Comparison of ENCODE assay signal across 36 mouse cellular contexts in genomic region chr5:150056056-150056455, GRCm38 (mm10). TPM values are rescaled to one million over a fixed set of nuclear protein-coding genes. Genes with fewer than 3 reads are reported as not detected.
DNase-seq lines count a peak whose midpoint lies in the region; ATAC-seq and TF ChIP-seq lines count a peak whose summit lies in the region.
"Had no signal": no experiment of that assay in that cellular context is flagged by ENCODE, and none has a peak within 500 bp of the region (broad histone marks: within the 10 kb centered on the region; RNA-seq: fewer than 3 reads in every experiment).

No protein-coding gene starts in this region.

- no peak overlapping the region for H3K9ac ChIP-seq in kidney, postnatal 0 days (ENCODE audit: low read depth, low read length)
- no peak overlapping the region for H3K9ac ChIP-seq in neural tube, embryonic 13.5 days
- H3K9ac ChIP-seq in neural tube, embryonic 15.5 days (replicated peaks), result no peak overlapping the region
- H3K9ac ChIP-seq: heart, embryonic 13.5 days; hindbrain, embryonic 15.5 days; intestine, embryonic 15.5 days; limb, embryonic 12.5 days; liver, embryonic 15.5 days; lung, embryonic 14.5 days had no signal

- H3K9me3 ChIP-seq in heart, embryonic 10.5 days, result peaks cover 1% of the 10 kb centered on the region; the same call in 1 of the 2 replicates
- H3K9me3 ChIP-seq in kidney, postnatal 0 days (replicated peaks; ENCODE audit: low read length), result no peaks in the 10 kb centered on the region
- 0 out of 2 replicates have a peak, but pooled peaks cover 4% of the 10 kb centered on the region for H3K9me3 ChIP-seq in neural tube, embryonic 13.5 days
- no peaks in the 10 kb centered on the region for H3K9me3 ChIP-seq in neural tube, embryonic 15.5 days (replicated peaks)
- H3K9me3 ChIP-seq: hindbrain, embryonic 15.5 days; intestine, embryonic 15.5 days; liver, embryonic 15.5 days had no signal

- no peak overlapping the region for H3K4me3 ChIP-seq in heart, embryonic 10.5 days
- H3K4me3 ChIP-seq in kidney, postnatal 0 days (replicated peaks; ENCODE audit: low read depth, low read length), result no peak overlapping the region
- no peak overlapping the region for H3K4me3 ChIP-seq in kidney, adult 2 months (ENCODE audit: insufficient read depth, low read depth, low read length)
- no peak overlapping the region for H3K4me3 ChIP-seq in neural tube, embryonic 13.5 days
- H3K4me3 ChIP-seq in neural tube, embryonic 15.5 days (replicated peaks), result no peak overlapping the region
- H3K4me3 ChIP-seq: heart, adult 2 months; heart, embryonic 13.5 days; hindbrain, embryonic 10.5 days; hindbrain, embryonic 15.5 days; intestine, embryonic 15.5 days; limb, embryonic 12.5 days; liver, embryonic 15.5 days; midbrain, embryonic 10.5 days; myocyte had no signal

- DNase-seq in heart, embryonic 10.5 days (ENCODE audit: low spot score), result peak; percentile 56
- DNase-seq in heart, adult 18-20 months, result no peak
- DNase-seq in kidney, postnatal 0 days (ENCODE audit: low spot score), result peak; percentile 70
- DNase-seq in kidney, adult 2 months, result no peak
- no peak for DNase-seq in retina, postnatal 1 day
- DNase-seq: adrenal gland, adult 2 months; adrenal gland, postnatal 36 days; cerebellum, adult 2 months; cerebellum, postnatal 36 days; gastrocnemius, postnatal 25 days; heart, adult 2 months; heart, postnatal 10 days; layer of hippocampus, adult 9-11 months; lung, embryonic 14.5 days; lung, postnatal 14 days; right cerebral cortex, postnatal 4 days; thymus, adult 2 months; thymus, postnatal 36 days had no signal

- no peaks in the 10 kb centered on the region for H3K36me3 ChIP-seq in heart, embryonic 10.5 days
- no peaks in the 10 kb centered on the region for H3K36me3 ChIP-seq in kidney, postnatal 0 days (ENCODE audit: insufficient read depth, low read length)
- no peaks in the 10 kb centered on the region for H3K36me3 ChIP-seq in kidney, adult 2 months (ENCODE audit: control insufficient read depth, insufficient read depth, low read length)
- no peaks in the 10 kb centered on the region for H3K36me3 ChIP-seq in neural tube, embryonic 13.5 days
- H3K36me3 ChIP-seq in neural tube, embryonic 15.5 days, result no peaks in the 10 kb centered on the region
- H3K36me3 ChIP-seq: heart, embryonic 13.5 days; hindbrain, embryonic 10.5 days; hindbrain, embryonic 15.5 days; intestine, embryonic 15.5 days; limb, embryonic 12.5 days; liver, embryonic 15.5 days; midbrain, embryonic 10.5 days had no signal

- no peak for TF ChIP-seq CTCF in kidney, postnatal 0 days (IDR thresholded peaks at IDR 0.05; ENCODE audit: low read depth)
- no peak for TF ChIP-seq CTCF in kidney, adult 2 months (conservative IDR thresholded peaks at IDR 0.05; ENCODE audit: insufficient read depth, insufficient read length, low read depth, low read length)

- no peak overlapping the region for H3K27ac ChIP-seq in heart, embryonic 10.5 days
- H3K27ac ChIP-seq in kidney, postnatal 0 days, result no peak overlapping the region
- no peak overlapping the region for H3K27ac ChIP-seq in kidney, adult 2 months (ENCODE audit: insufficient read depth, low read depth, low read length)
- H3K27ac ChIP-seq in neural tube, embryonic 13.5 days (replicated peaks), result no peak overlapping the region
- H3K27ac ChIP-seq in neural tube, embryonic 15.5 days (replicated peaks), result no peak overlapping the region
- H3K27ac ChIP-seq: heart, adult 2 months; heart, embryonic 13.5 days; hindbrain, embryonic 10.5 days; hindbrain, embryonic 15.5 days; intestine, embryonic 15.5 days; limb, embryonic 12.5 days; liver, embryonic 15.5 days; midbrain, embryonic 10.5 days; stomach, postnatal 0 days had no signal

- no peak for TF ChIP-seq POLR2A in kidney, adult 2 months (IDR thresholded peaks at IDR 0.05; ENCODE audit: low read depth, low read length)

- WGBS in heart, embryonic 10.5 days, result 84% methylated on average over 5 of the region's 5 CpGs
- 49% methylated on average over 5 of the region's 5 CpGs for WGBS in kidney, postnatal 0 days
- WGBS in kidney, adult 2 months, result 51% methylated on average over 5 of the region's 5 CpGs
- 57% methylated on average over 5 of the region's 5 CpGs for WGBS in neural tube, embryonic 13.5 days
- WGBS in neural tube, embryonic 15.5 days, result 51% methylated on average over 5 of the region's 5 CpGs

- no peaks in the 10 kb centered on the region for H3K27me3 ChIP-seq in heart, embryonic 10.5 days (ENCODE audit: insufficient read depth, poor library complexity, severe bottlenecking)
- no peaks in the 10 kb centered on the region for H3K27me3 ChIP-seq in kidney, postnatal 0 days (ENCODE audit: insufficient read depth, low read length)
- no peaks in the 10 kb centered on the region for H3K27me3 ChIP-seq in kidney, adult 2 months (replicated peaks; ENCODE audit: control insufficient read depth, insufficient read depth, low read length)
- H3K27me3 ChIP-seq in neural tube, embryonic 13.5 days, result no peaks in the 10 kb centered on the region
- no peaks in the 10 kb centered on the region for H3K27me3 ChIP-seq in neural tube, embryonic 15.5 days (replicated peaks)
- H3K27me3 ChIP-seq: heart, embryonic 13.5 days; hindbrain, embryonic 15.5 days; intestine, embryonic 15.5 days; limb, embryonic 12.5 days; liver, embryonic 15.5 days had no signal

- H3K4me1 ChIP-seq in heart, embryonic 10.5 days, result no peaks in the 10 kb centered on the region
- no peaks in the 10 kb centered on the region for H3K4me1 ChIP-seq in kidney, postnatal 0 days (replicated peaks; ENCODE audit: insufficient read depth, low read length)
- no peaks in the 10 kb centered on the region for H3K4me1 ChIP-seq in kidney, adult 2 months (ENCODE audit: control insufficient read depth, insufficient read depth, low read length)
- H3K4me1 ChIP-seq in neural tube, embryonic 13.5 days (replicated peaks), result peaks cover 7% of the 10 kb centered on the region; the same call in 1 of the 2 replicates
- no peaks in the 10 kb centered on the region for H3K4me1 ChIP-seq in neural tube, embryonic 15.5 days
- H3K4me1 ChIP-seq: heart, embryonic 13.5 days; hindbrain, embryonic 10.5 days; hindbrain, embryonic 15.5 days; intestine, embryonic 15.5 days; limb, embryonic 12.5 days; liver, embryonic 15.5 days; midbrain, embryonic 10.5 days had no signal

- ATAC-seq in kidney, postnatal 0 days (replicated peaks; ENCODE audit: low FRiP score, low read depth), result no peak; the same call in 1 of the 2 replicates
- ATAC-seq in neural tube, embryonic 13.5 days (ENCODE audit: low read depth), result no peak
- no peak for ATAC-seq in neural tube, embryonic 15.5 days (ENCODE audit: low FRiP score)
- ATAC-seq: activated CD4-positive, CD25-positive, alpha-beta regulatory T cell, adult 4 months; CD4-positive, CD25-positive, alpha-beta regulatory T cell, adult 4 months; forebrain, embryonic 14.5 days; intestine, embryonic 15.5 days; midbrain, embryonic 16.5 days had no signal

- no peak overlapping the region for H3K4me2 ChIP-seq in kidney, postnatal 0 days (ENCODE audit: low read length)
- peak overlapping the region; percentile 11; the same call in 1 of the 2 replicates for H3K4me2 ChIP-seq in neural tube, embryonic 13.5 days
- no peak overlapping the region for H3K4me2 ChIP-seq in neural tube, embryonic 15.5 days
- H3K4me2 ChIP-seq: heart, embryonic 13.5 days; hindbrain, embryonic 15.5 days; intestine, embryonic 15.5 days; limb, embryonic 12.5 days; liver, embryonic 15.5 days; lung, embryonic 14.5 days had no signal

RNA-seq across cellular contexts. Expression of gene Rxfp2, which starts 37.6 kb away (rescaled TPM):
- 0.36 and 0.59 TPM in 2 replicates for polyA plus RNA-seq in heart, embryonic 10.5 days (2016; fragmentation: Nextera tagmentation; extraction: Ambion mirVana)
- not detected for total RNA-seq in heart, adult 18-20 months (2021)
- polyA plus RNA-seq in kidney, postnatal 0 days (2015; fragmentation: Nextera tagmentation; extraction: Ambion mirVana), result 0.43 and 0.46 TPM in 2 replicates
- 0.08 and 0.30 TPM in 2 replicates for polyA plus RNA-seq in kidney, adult 2 months (2012; rRNA removed)
- 0.64 and 1.1 TPM in 2 replicates for polyA plus RNA-seq in neural tube, embryonic 13.5 days (2015; fragmentation: Nextera tagmentation; extraction: Ambion mirVana)
- 0.69 and 0.84 TPM in 2 replicates for polyA plus RNA-seq in neural tube, embryonic 15.5 days (2015; fragmentation: Nextera tagmentation; extraction: Ambion mirVana)
- total RNA-seq: adrenal gland, adult 2 months; adrenal gland, postnatal 36 days; gastrocnemius, adult 18-20 months; gastrocnemius, postnatal 25 days; heart, adult 2 months; heart, postnatal 10 days; liver, adult 2 months had no signal
- polyA plus RNA-seq: activated CD4-positive, CD25-positive, alpha-beta regulatory T cell, adult 4 months; CD4-positive, CD25-positive, alpha-beta regulatory T cell, adult 4 months; liver, adult 2 months; liver, embryonic 15.5 days; myocyte; spleen, adult 2 months had no signal

Comparison
In these comparisons a context has a peak if more than half of its experiments do, and no peak if none do; other contexts are left out.
1. DNase-seq: peak in heart, embryonic 10.5 days (single experiment) and kidney, postnatal 0 days (single experiment); none in heart, adult 18-20 months (0 of 2), kidney, adult 2 months (single experiment) and retina, postnatal 1 day (single experiment).